Mouse (Mus musculus) olfactory bulb, adult 2 months (tissue): ENCODE data around the gene Angptl1. TPM values are rescaled to one million over a fixed set of nuclear protein-coding genes. Genes with fewer than 3 reads are reported as not detected.
A peak's percentile ranks its signal among the peaks of the same experiment; 100 is the strongest.

Experiments used
- H3K27ac ChIP-seq: fragments of 200-500 bp; 2 replicates; pipeline ENCODE4 v1.5.1; 2012; ENCODE audit warnings: low read depth, low read length; ENCODE audit not compliant: insufficient read depth
- H3K4me1 ChIP-seq: fragments of 200-500 bp; 2 replicates; pipeline ENCODE4 v1.6.1; 2012; ENCODE audit warnings: low read length; ENCODE audit not compliant: control insufficient read depth, insufficient read depth
- H3K4me3 ChIP-seq: fragments of 200-500 bp; 2 replicates; pipeline ENCODE4 v1.5.1; 2012; ENCODE audit warnings: mild to moderate bottlenecking, low read depth, low read length, moderate library complexity; ENCODE audit not compliant: insufficient read depth
- CTCF ChIP-seq: fragments of 200-500 bp; IDR thresholded peaks from 2 replicates; pipeline ENCODE4 v1.5.1; 2012; ENCODE audit warnings: low read depth, mild to moderate bottlenecking, low read length, moderate library complexity; ENCODE audit not compliant: insufficient read depth
- POLR2A ChIP-seq: fragments of 200-500 bp; IDR thresholded peaks from 2 replicates; pipeline ENCODE4 v1.6.1; 2012; ENCODE audit warnings: mild to moderate bottlenecking, low read depth, low read length, moderate library complexity; ENCODE audit not compliant: insufficient read depth
- WGBS: fragments of 180-500 bp; shearing (Covaris S2); methylation state at CpG from one replicate; pipeline ENCODE4 v1.1.7; 2018; 5-methylcytosine and 5-hydroxymethylcytosine counted together
- polyA plus RNA-seq: library from polyadenylated mRNA; stranded (reverse); fragments of >200 nt; gene quantifications from 2 replicates; pipeline ENCODE4 v1.2.4, GENCODE M21; 2012; ENCODE audit warnings: low replicate concordance; ENCODE audit not compliant: missing spikeins, insufficient read depth, insufficient read length

The Angptl1 gene
- polyA plus RNA-seq = not detected in 2 replicates

DNA sequence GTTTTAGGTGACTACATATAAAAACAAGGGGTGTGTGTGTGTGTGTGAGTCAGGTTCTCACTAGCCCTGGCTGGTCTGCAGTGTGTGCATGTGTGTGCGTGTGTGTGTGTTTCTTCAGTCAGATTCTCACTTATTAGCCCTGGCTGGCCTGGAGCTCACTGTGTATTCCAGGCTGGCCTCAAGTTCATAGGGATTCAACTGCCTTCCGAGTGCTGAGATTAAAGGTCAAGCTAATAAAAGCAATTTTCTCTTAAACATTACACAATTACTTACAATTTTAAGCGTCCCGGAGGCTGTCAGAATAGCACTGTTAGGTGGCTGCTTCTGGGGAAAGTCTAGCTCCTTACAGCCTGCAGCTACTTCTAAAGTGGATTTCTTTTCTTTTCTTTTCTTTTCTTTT lies at the start of gene Angptl1:
Gene Angptl1, plus strand, starts transcription at position 386 of the 400 bp plus-strand sequence.
- 29% methylated on average over 4 of the region's 4 CpGs for WGBS
- Histone ChIP-seq H3K4me1 (peaks cover 23% of the 10 kb centered on the region), H3K27ac (peak within 1 kb of the TSS; percentile 72), H3K4me3 (peak within 1 kb of the TSS; percentile 4; the same call in 1 of the 2 replicates)
- TF ChIP-seq POLR2A (no peak), CTCF (no peak)

DNA sequence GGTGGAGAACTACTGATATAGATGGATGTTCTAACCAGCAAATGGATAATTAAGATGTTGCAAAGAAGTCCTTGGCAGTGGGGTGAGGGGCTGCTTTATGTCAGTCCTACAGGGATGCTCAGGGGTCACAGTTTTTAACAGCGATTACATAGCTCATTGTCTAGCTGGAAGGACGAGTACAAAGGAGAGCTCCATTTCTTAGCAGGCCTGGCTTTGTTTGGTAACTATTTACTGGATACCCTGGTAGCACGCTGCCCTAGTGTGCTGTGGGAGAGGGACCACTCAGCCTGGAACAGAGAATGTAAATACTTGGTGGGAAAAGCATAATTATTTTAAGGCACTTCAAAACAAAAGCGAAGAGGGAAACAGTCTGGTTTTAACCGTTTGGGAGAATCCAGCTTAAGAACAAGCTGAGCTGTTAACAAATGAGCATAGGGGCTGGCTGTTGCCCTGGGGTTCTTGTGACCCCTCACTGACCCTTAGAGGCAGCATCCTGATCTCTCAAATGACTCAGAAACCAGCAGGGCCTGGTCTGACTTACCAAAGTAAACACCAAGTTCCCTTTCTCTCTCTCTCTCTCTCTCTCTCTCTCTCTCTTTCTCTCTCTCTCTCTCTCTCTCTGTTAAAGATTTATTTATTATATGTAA lies 48.4 kb upstream of the Angptl1 start:
- H3K4me3 ChIP-seq = no peak overlapping the region
- TF ChIP-seq CTCF = no peak
- H3K4me1 ChIP-seq = no peaks in the 10 kb centered on the region
- H3K27ac ChIP-seq = no peak overlapping the region
- WGBS = 47% methylated on average over 5 of the region's 5 CpGs

DNA sequence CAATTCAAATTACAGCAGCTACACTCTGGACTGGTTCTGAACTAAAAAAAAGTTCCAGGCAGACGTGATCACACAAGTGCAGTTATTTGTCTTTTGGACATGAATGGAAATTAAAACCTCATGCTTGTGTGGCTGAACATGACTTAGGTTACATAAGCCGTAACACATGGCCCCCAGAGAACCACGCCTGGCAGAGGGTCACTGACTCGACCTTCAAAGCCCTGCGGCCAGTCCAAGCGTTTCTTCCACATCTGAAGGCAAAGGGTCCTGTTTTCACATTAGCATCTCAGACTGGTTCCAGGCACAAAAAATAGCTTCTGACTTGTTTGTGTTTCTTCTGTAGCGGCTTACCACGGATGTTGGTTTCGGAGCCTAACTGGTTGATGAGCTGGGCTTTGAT lies 42.1 kb upstream of the Angptl1 start:
- Histone ChIP-seq H3K4me3 (no peak overlapping the region), H3K4me1 (no peaks in the 10 kb centered on the region), H3K27ac (no peak overlapping the region)
- TF ChIP-seq POLR2A (no peak), CTCF (no peak)
- 89% methylated on average over 9 of the region's 9 CpGs for WGBS

DNA sequence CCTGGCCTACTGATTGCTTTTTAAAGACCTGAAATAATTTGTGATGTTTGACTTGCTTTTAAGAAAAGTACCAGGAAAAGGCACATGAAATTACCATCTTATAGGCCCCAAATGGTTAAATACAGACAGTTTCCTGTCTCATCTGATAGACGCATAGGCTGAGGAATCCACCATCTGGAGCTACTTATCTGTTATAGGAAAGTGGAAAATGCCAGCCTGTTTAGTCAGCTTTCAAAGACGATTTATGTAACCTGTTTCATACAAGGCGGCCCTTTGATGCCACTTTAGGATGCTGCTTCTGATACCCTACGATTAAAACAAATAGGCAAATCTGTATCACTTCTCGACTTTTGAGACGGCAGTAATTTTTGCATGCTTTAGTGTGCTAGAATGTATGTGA lies 37.1 kb upstream of the Angptl1 start:
- no peak overlapping the region for H3K27ac ChIP-seq
- H3K4me3 ChIP-seq = no peak overlapping the region
- WGBS = 58% methylated on average over 6 of the region's 6 CpGs
- H3K4me1 ChIP-seq = no peaks in the 10 kb centered on the region
- TF ChIP-seq CTCF = no peak

DNA sequence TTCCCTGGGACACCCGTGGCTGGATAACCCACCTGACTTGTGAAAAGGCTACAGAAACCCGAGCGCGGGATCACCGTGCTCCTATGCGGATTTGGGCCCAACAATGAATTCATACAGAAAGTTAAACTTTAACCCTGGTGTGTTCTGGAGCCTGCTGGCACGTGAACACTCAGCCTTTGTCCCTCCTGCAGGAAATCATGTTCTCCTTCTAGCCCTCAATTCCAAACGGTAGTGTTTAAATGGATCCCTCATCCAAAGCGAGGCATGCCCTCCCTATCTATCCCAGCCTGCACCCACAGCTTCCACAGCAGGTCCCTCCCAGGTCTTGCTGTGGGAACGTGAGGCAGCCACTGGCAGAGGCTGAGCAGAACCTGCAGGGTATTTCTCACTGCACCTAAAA lies 30.0 kb upstream of the Angptl1 start:
- Histone ChIP-seq H3K4me3 (no peak overlapping the region), H3K27ac (no peak overlapping the region), H3K4me1 (peaks cover 7% of the 10 kb centered on the region; the same call in 1 of the 2 replicates)
- TF ChIP-seq POLR2A = no peak
- no peak for TF ChIP-seq CTCF
- 48% methylated on average over 10 of the region's 10 CpGs for WGBS

DNA sequence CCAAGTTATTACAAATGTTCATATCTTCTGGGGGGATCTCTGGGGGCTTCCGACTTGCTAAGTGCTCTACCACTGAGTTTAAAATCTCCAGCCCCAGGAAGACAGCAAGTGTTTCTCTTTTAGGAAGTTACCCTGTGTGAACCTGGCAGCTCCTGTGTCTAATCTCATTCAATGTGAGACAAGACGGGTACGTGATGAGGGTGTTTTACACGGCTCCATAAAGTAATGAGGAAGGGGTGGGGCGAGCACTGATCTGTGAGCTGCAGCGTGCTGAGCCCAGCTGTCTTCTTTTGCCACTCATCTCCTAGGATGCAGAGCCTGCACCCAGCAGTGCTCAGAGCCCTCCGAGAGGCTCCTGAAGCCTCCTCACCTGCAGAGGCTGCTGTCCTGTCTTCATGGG lies 26.4 kb upstream of the Angptl1 start:
- Histone ChIP-seq H3K27ac (no peak overlapping the region), H3K4me3 (no peak overlapping the region), H3K4me1 (peaks cover 7% of the 10 kb centered on the region; the same call in 1 of the 2 replicates)
- TF ChIP-seq CTCF (no peak), POLR2A (no peak)
- WGBS = 83% methylated on average over 7 of the region's 7 CpGs

DNA sequence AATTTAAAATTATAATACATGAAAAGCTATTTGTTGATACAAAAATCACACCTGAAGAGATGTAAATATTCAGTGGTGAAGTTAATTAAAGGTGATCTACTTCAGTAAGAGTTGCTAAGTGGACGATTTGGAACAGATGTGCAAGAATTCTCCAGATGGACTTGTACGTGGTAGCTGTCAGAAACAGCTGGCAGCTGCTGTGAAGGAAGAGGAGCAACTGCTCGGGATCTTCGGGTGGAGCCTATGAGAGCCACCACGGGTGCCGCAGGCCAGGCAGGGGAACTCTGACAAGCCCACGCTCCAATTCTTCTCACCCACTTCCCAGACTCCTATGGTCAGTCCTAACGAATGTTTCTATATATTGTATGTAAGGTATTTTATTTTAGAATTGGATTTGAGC lies 25.6 kb upstream of the Angptl1 start:
- Histone ChIP-seq H3K4me3 (no peak overlapping the region), H3K27ac (no peak overlapping the region), H3K4me1 (peaks cover 7% of the 10 kb centered on the region; the same call in 1 of the 2 replicates)
- no peak for TF ChIP-seq POLR2A
- TF ChIP-seq CTCF = no peak
- 81% methylated on average over 8 of the region's 8 CpGs for WGBS

DNA sequence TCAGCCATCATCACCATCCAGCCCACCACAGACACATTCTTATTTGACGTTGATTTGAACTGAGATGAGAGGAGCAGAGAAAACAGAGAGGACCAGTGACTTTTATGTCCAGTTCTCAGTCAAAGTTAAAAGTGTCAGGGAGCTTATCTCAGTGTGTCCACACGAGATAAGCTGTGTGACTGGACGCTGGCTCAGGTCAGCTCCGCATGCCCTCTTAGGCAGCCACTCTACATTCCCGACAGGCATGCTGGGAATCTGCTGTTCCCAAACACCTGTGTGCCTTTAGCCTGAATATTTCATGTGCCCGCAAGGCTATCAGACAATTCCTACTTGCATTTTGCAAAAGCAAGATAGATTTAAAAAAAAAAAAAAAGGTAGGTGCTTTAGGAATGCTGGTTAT lies 24.9 kb upstream of the Angptl1 start:
- no peak overlapping the region for H3K27ac ChIP-seq
- WGBS = 83% methylated on average over 6 of the region's 6 CpGs
- TF ChIP-seq POLR2A (no peak), CTCF (no peak)

DNA sequence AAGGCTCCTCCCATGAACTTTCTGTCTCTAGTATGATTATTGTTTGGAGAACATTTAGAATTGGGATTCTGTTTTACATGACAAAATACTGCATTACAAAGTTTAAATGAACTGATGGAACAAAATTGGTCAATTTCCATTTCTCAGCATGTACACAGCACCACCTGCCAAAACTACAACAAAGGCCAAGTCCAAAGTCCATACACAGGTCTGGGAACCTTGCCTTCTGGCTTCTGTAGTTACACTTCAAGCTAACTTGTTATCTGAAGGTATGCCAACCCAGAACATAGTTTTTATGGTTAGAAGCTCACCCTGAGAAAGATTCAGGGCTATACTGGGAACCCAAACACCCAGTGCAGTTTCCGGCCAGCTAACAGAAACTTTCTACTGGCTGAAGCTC lies 19.1 kb upstream of the Angptl1 start:
- 81% methylated on average over 1 of the region's 1 CpGs for WGBS

More for the DNA sequence above, 24.9 kb upstream of the Angptl1 start:
- Histone ChIP-seq H3K4me3 (no peak overlapping the region), H3K4me1 (peaks cover 5% of the 10 kb centered on the region; the same call in 1 of the 2 replicates)

DNA sequence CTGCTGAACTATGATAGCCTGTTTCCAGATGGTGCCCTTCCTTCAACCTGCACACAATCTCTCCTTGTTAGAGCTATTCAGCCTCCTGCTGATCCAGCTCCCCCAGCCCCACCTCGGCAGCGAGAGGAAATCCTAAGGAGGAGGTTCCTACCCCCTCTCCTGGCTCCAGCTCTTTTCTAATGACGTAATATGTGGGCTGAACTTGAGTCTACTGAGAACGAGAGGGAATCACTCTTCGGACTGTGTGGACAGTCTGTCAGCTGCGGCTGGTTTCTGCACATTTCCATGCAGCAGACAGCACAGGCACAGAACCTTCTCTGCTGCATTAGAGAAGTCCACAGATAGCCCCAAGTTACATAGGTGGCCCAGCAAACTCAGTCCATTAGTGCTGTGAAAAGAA lies 333 bp downstream of the Angptl1 start:
- under 1% methylated on average over 6 of the region's 6 CpGs for WGBS

More for the DNA sequence above, 19.1 kb upstream of the Angptl1 start:
- H3K4me1 ChIP-seq = no peaks in the 10 kb centered on the region
- no peak overlapping the region for H3K4me3 ChIP-seq
- TF ChIP-seq POLR2A = no peak
- no peak for TF ChIP-seq CTCF
- H3K27ac ChIP-seq = no peak overlapping the region

More for the DNA sequence above, 333 bp downstream of the Angptl1 start:
- H3K27ac ChIP-seq = 0 out of 2 replicates have a peak overlapping the region, but pooled peaks have one; percentile 5
- peaks cover 23% of the 10 kb centered on the region for H3K4me1 ChIP-seq
- TF ChIP-seq CTCF (no peak), POLR2A (no peak)
- H3K4me3 ChIP-seq = peak overlapping the region; percentile 4; the same call in 1 of the 2 replicates
